Mouse (Mus musculus) CH12.LX (cell line): ENCODE results near the gene Trim23. TPM values are rescaled to one million over a fixed set of nuclear protein-coding genes. Genes with fewer than 3 reads are reported as not detected.

ENCODE experiments used
- DNase-seq: peaks from one replicate; pipeline ENCODE4 v3.0.0-alpha.2; 2013; ENCODE audit errors: extremely low read depth
- H3K27ac ChIP-seq: 2 replicates; pipeline ENCODE4 v1.5.1; 2012; ENCODE audit warnings: low read depth, mild to moderate bottlenecking, control low read depth, moderate library complexity; ENCODE audit not compliant: insufficient read depth
- H3K27me3 ChIP-seq: replicated peaks from 2 replicates; pipeline ENCODE3; 2012; ENCODE audit warnings: inconsistent platforms
- H3K36me3 ChIP-seq, 2 experiments: replicated peaks in 1 of 2; 2 replicates each; pipeline versions ENCODE3 to v1.6.1; 2012; ENCODE audit warnings: inconsistent platforms in 1 of 2, low read length in 1 of 2, mild to moderate bottlenecking in 1 of 2, mixed read lengths in 1 of 2, moderate library complexity in 1 of 2; ENCODE audit not compliant: control insufficient read depth in 1 of 2, insufficient read depth in 1 of 2
- H3K4me1 ChIP-seq, 2 experiments: 2 replicates each; pipeline ENCODE4 v1.6.1; 2012; ENCODE audit warnings: inconsistent platforms in 1 of 2, moderate library complexity in 1 of 2; ENCODE audit not compliant: insufficient read depth in 2 of 2, control insufficient read depth in 1 of 2
- H3K4me2 ChIP-seq: 2 replicates; pipeline ENCODE4 v1.6.1; 2012; ENCODE audit warnings: low read depth, mild to moderate bottlenecking, control low read depth; ENCODE audit not compliant: poor library complexity, insufficient read depth, severe bottlenecking
- H3K4me3 ChIP-seq, 3 experiments: fragments of 150-350 bp in 1 of 3; sonication (generic) in 1 of 3; replicated peaks in 1 of 3; 2 replicates each; pipeline versions ENCODE3 to v1.5.1; 2011 to 2012; ENCODE audit warnings: low read depth in 2 of 3, low read length in 2 of 3, mild to moderate bottlenecking in 2 of 3, moderate library complexity in 2 of 3, control low read depth in 1 of 3, improper control_type of control experiment in 1 of 3, inconsistent platforms in 1 of 3, mixed read lengths in 1 of 3; ENCODE audit not compliant: poor library complexity in 1 of 3
- H3K79me2 ChIP-seq: replicated peaks from 2 replicates; pipeline ENCODE4 v1.6.1; 2012; ENCODE audit warnings: mild to moderate bottlenecking, moderate library complexity; ENCODE audit not compliant: control insufficient read depth, poor library complexity, insufficient read depth, severe bottlenecking; ENCODE audit errors: extremely low read depth
- H3K9ac ChIP-seq: 2 replicates; pipeline ENCODE4 v1.6.1; 2012; ENCODE audit warnings: low read depth, mild to moderate bottlenecking, control low read depth, moderate library complexity; ENCODE audit not compliant: insufficient read depth
- H3K9me3 ChIP-seq: replicated peaks from 2 replicates; pipeline ENCODE3; 2012; ENCODE audit warnings: low read length, inconsistent platforms, mixed read lengths
- BHLHE40 ChIP-seq: IDR thresholded peaks from 2 replicates; pipeline ENCODE4 v1.6.1; 2011; ENCODE audit warnings: mild to moderate bottlenecking, low read depth, low read length, improper control_type of control experiment
- CHD1 ChIP-seq: IDR thresholded peaks from 2 replicates; pipeline ENCODE4 v1.6.1; 2012; ENCODE audit warnings: low read depth, low read length, improper control_type of control experiment, inconsistent platforms
- CHD2 ChIP-seq: IDR thresholded peaks from 2 replicates; pipeline ENCODE4 v1.6.1; 2011; ENCODE audit warnings: low read length, improper control_type of control experiment
- CTCF ChIP-seq, 2 experiments: IDR thresholded peaks in 1 of 2; conservative IDR thresholded peaks in 1 of 2; 2 replicates each; pipeline ENCODE4 v1.5.1; 2011 to 2012; ENCODE audit warnings: low read depth in 2 of 2, low read length in 2 of 2, improper control_type of control experiment in 1 of 2, inconsistent platforms in 1 of 2, mild to moderate bottlenecking in 1 of 2, moderate library complexity in 1 of 2
- E2F4 ChIP-seq: IDR thresholded peaks from 2 replicates; pipeline ENCODE4 v1.6.1; 2011; ENCODE audit warnings: low read depth, low read length, improper control_type of control experiment; ENCODE audit not compliant: insufficient replicate concordance
- ELF1 ChIP-seq: IDR thresholded peaks from 2 replicates; pipeline ENCODE4 v1.6.1; 2014; ENCODE audit warnings: low read depth, mild to moderate bottlenecking, inconsistent platforms, low read length, improper control_type of control experiment
- ETS1 ChIP-seq: conservative IDR thresholded peaks from 2 replicates; pipeline ENCODE4 v1.6.1; 2012; ENCODE audit warnings: low read depth, mild to moderate bottlenecking, inconsistent platforms, low read length, improper control_type of control experiment, moderate library complexity
- IRF4 ChIP-seq: IDR thresholded peaks from 2 replicates; pipeline ENCODE4 v1.6.1; 2014; ENCODE audit warnings: low read depth, mild to moderate bottlenecking, inconsistent platforms, low read length, improper control_type of control experiment
- MAFK ChIP-seq: IDR thresholded peaks from 2 replicates; pipeline ENCODE4 v1.6.1; 2011; ENCODE audit warnings: low read length, improper control_type of control experiment; ENCODE audit not compliant: insufficient replicate concordance
- MAX ChIP-seq: IDR thresholded peaks from 2 replicates; pipeline ENCODE4 v1.6.1; 2011; ENCODE audit warnings: low read length, improper control_type of control experiment
- MEF2A ChIP-seq: IDR thresholded peaks from 2 replicates; pipeline ENCODE4 v1.6.1; 2014; ENCODE audit warnings: low read depth, mild to moderate bottlenecking, inconsistent platforms, low read length, improper control_type of control experiment, borderline replicate concordance
- NRF1 ChIP-seq: IDR thresholded peaks from 2 replicates; pipeline ENCODE4 v1.6.1; 2014; ENCODE audit warnings: low read depth, mild to moderate bottlenecking, inconsistent platforms, low read length, improper control_type of control experiment, moderate library complexity
- PAX5 ChIP-seq: IDR thresholded peaks from 2 replicates; pipeline ENCODE4 v1.6.1; 2012; ENCODE audit warnings: low read length, inconsistent platforms, mixed read lengths
- POLR2AphosphoS2 ChIP-seq: IDR thresholded peaks from 2 replicates; pipeline ENCODE4 v1.6.1; 2011; ENCODE audit warnings: low read depth, low read length, improper control_type of control experiment
- RAD21 ChIP-seq: IDR thresholded peaks from 2 replicates; pipeline ENCODE4 v1.6.1; 2011; ENCODE audit warnings: low read depth, mild to moderate bottlenecking, low read length, improper control_type of control experiment, moderate library complexity
- SIN3A ChIP-seq: IDR thresholded peaks from 2 replicates; pipeline ENCODE4 v1.6.1; 2012; ENCODE audit warnings: low read length, improper control_type of control experiment, inconsistent platforms
- UBTF ChIP-seq: IDR thresholded peaks from 2 replicates; pipeline ENCODE4 v1.6.1; 2012; ENCODE audit warnings: low read depth, mild to moderate bottlenecking, inconsistent platforms, low read length, improper control_type of control experiment, moderate library complexity
- USF2 ChIP-seq: conservative IDR thresholded peaks from 2 replicates; pipeline ENCODE4 v1.6.1; 2011; ENCODE audit warnings: low read depth, low read length, improper control_type of control experiment
- ZC3H11A ChIP-seq: IDR thresholded peaks from 2 replicates; pipeline ENCODE4 v1.6.1; 2012; ENCODE audit warnings: low read depth, mild to moderate bottlenecking, inconsistent platforms, low read length, improper control_type of control experiment
- ZNF384 ChIP-seq: IDR thresholded peaks from 2 replicates; pipeline ENCODE4 v1.6.1; 2012; ENCODE audit warnings: low read depth, low read length, improper control_type of control experiment, inconsistent platforms
- dilution Hi-C: fragments of 300-500 bp; cut with MboI; formaldehyde crosslinking; loops from 2 replicates; pipeline ENCODE4 v1.14.3; 2020; ENCODE audit warnings: low sequenced_read_pairs; ENCODE audit not compliant: extremely low pct_unique_long_range_greater_than_20kb, extremely low pct_ligation_motif_present
- in situ Hi-C: fragments of 300-500 bp; cut with MboI; formaldehyde crosslinking; loops from 3 replicates; pipeline ENCODE4 v1.14.3; 2019; ENCODE audit warnings: low sequenced_read_pairs, low pct_ligation_motif_present, low pct_unique_long_range_greater_than_20kb, mixed read lengths
- polyA plus RNA-seq: library from polyadenylated mRNA; unstranded; fragments of >175 nt; gene quantifications from 2 replicates; pipeline ENCODE4 v1.2.1, GENCODE M21; 2012; ENCODE audit warnings: low read depth; ENCODE audit not compliant: insufficient read length
- total RNA-seq, 2 experiments: library from RNA; depleted of rRNA; stranded (reverse); fragments of 300-350 nt in 1 of 2; fragments of >200 nt in 1 of 2; gene quantifications; 2 replicates each; pipeline ENCODE4 v1.2.3; 2012 to 2014

Gene Trim23
- total and polyA plus RNA-seq, 3 experiments, result 10.3 to 20.4 (median 11.6) TPM

- H3K79me2 ChIP-seq, result no peaks in the 10 kb centered on the region
- no peak overlapping the region for H3K27ac ChIP-seq
- no peak for TF ChIP-seq UBTF
- peak; percentile 95 for TF ChIP-seq MAFK
- H3K4me3 ChIP-seq, result no peak overlapping the region
- no peaks in the 10 kb centered on the region for H3K9me3 ChIP-seq
- no peak overlapping the region for H3K4me2 ChIP-seq
- dilution Hi-C loops, result no loop called here
- H3K4me1 ChIP-seq, result no peaks in the 10 kb centered on the region; a peak in 1 of 4 replicates
- DNase-seq, result no peak
- H3K36me3 ChIP-seq, result peaks cover 29 to 60% of the 10 kb centered on the region in 2 experiments
- H3K9ac ChIP-seq, result no peak overlapping the region
- in situ Hi-C loops, result no loop called here
- H3K27me3 ChIP-seq, result no peaks in the 10 kb centered on the region
Observed at GRCm38 (mm10) chr13:104154180-104154579, 24.4 kb upstream of the Trim23 start.

GRCm38 (mm10) chr13:104155106-104155505 is 23.5 kb upstream of the Trim23 start:
- no peak for DNase-seq
- Histone ChIP-seq H3K4me1 (no peaks in the 10 kb centered on the region; a peak in 1 of 4 replicates), H3K4me3 (no peak overlapping the region), H3K9me3 (no peaks in the 10 kb centered on the region), H3K79me2 (no peaks in the 10 kb centered on the region; the same call in 1 of the 2 replicates), H3K9ac (no peak overlapping the region), H3K27me3 (no peaks in the 10 kb centered on the region), H3K4me2 (no peak overlapping the region), H3K27ac (no peak overlapping the region), H3K36me3 (peaks cover 29 to 62% of the 10 kb centered on the region in 2 experiments)
- TF ChIP-seq MAX, result no peak
- TF ChIP-seq ELF1, result no peak
- TF ChIP-seq RAD21, result no peak
- TF ChIP-seq CHD1, result no peak
- TF ChIP-seq BHLHE40, result no peak
- no peak for TF ChIP-seq CTCF (conservative IDR thresholded peaks at IDR 0.05 in 1 of 2, IDR thresholded peaks at IDR 0.05 in 1 of 2; ENCODE audit: low read depth in 2 of 2, low read length in 2 of 2)
- TF ChIP-seq POLR2AphosphoS2, result no peak
- no peak for TF ChIP-seq IRF4
- TF ChIP-seq MAFK, result no peak
- no peak for TF ChIP-seq ZC3H11A
- dilution Hi-C loops (no loop called here), in situ Hi-C loops (no loop called here)

- Histone ChIP-seq H3K36me3 (peaks cover 33 to 63% of the 10 kb centered on the region in 2 experiments), H3K4me2 (no peak overlapping the region), H3K79me2 (no peaks in the 10 kb centered on the region; the same call in 1 of the 2 replicates), H3K9me3 (no peaks in the 10 kb centered on the region), H3K4me1 (no peaks in the 10 kb centered on the region; a peak in 1 of 4 replicates), H3K27ac (no peak overlapping the region), H3K27me3 (no peaks in the 10 kb centered on the region), H3K4me3 (no peak overlapping the region), H3K9ac (no peak overlapping the region)
- TF ChIP-seq SIN3A, result no peak
- no peak for TF ChIP-seq PAX5
- TF ChIP-seq MEF2A, result no peak
- no peak for TF ChIP-seq USF2
- TF ChIP-seq NRF1, result no peak
- no peak for TF ChIP-seq CHD2
- no peak for TF ChIP-seq ETS1
- TF ChIP-seq E2F4, result no peak
- no peak for TF ChIP-seq ZNF384
- in situ Hi-C loops (no loop called here), dilution Hi-C loops (no loop called here)
- DNase-seq, result no peak
Observed at GRCm38 (mm10) chr13:104155686-104156085, 22.9 kb upstream of the Trim23 start.
